Mouse (Mus musculus): Measurements from ENCODE around the gene Chrm1. TPM values are rescaled to one million over a fixed set of nuclear protein-coding genes. Genes with fewer than 3 reads are reported as not detected.
"Not testable (repeated sequence)": the region's sequence is repeated elsewhere in the genome, so short reads cannot be mapped to it uniquely, and the experiment has no call there.

Gene Chrm1
- total RNA-seq, 2 experiments from 2014 or later: 0.02 TPM; not detected in 1

DNA sequence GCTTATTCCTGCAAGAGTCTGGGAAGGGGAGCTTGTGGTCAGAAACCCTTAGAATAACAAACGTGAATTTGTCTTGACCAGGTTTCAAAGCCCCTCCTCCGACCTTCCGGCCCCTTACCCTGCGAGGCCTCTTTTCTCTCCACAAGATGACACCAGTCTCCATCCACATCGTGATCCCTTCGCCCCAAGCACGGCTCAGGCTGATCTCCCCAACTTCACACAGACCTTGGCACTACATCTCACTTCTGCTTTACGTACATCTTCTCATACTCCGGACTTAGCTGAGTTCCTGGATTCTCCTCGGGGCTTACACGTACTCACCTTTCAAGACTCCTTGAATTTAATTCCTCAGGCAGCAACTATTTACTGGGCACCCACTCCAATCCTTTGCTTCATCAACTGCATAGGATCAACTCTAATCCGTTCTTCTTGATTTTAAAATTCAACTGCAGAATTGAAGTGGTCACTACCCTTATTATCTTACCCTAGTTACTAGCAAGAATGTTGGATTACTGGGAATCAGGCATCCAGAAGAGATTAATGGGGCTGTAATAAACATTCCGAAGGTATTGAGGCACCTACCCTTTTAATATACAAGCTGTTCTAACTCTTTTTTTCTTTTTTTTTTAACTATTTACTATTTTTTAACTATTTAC, 50.5 kb downstream of the Chrm1 start:
- intact Hi-C loops (cut with DNase I; ENCODE audit: low total_unique reads): no loop called here
- DNase-seq: no peak

DNA sequence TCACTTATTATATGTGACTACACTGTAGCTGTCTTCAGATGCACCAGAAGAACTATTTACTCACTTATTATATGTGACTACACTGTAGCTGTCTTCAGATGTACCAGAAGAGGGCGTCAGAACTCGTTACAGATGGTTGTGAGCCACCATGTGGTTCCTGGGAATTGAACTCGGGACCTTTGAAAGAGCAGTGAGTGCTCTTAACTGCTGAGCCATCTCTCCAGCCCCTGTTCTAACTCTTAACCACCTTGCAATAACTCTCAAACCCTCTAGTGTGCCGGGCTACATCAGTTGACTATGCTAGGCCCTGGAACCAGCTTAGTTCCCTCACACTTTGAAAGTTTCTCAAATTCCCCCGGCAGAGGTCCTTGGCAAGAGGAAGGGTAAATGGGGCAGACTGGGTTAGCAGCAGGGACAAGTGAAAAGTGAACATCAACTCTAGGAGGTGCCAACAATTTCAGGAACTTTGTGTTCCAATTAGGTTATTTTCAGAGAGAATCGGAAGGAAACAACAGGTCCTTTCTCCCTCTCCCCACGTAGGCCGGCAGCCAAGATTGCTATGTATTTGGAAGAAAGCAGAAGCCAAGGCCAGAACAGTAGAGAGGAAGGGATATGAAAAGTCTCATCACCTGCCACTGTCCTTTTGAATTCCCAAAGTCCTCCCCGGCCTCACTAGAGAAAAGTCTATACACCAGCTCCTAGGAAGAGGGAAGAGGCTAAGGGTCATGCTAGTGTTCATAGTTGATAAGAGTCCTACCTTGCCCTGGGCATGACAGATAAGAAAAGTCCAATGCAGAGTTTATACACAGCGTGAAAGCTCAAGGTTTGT, 51.3 kb downstream of the Chrm1 start:
- DNase-seq: no peak
- intact Hi-C loops (cut with DNase I; ENCODE audit: low total_unique reads): no loop called here

- no peak for DNase-seq
- intact Hi-C loops (cut with DNase I; ENCODE audit: low total_unique reads): no loop called here
These were observed 52.5 kb downstream of the Chrm1 start for GRCm38 (mm10) chr19:8715868-8716766.

- intact Hi-C loops (cut with DNase I; ENCODE audit: low total_unique reads): no loop called here
These were observed 53.3 kb downstream of the Chrm1 start for GRCm38 (mm10) chr19:8716767-8717475.

DNA sequence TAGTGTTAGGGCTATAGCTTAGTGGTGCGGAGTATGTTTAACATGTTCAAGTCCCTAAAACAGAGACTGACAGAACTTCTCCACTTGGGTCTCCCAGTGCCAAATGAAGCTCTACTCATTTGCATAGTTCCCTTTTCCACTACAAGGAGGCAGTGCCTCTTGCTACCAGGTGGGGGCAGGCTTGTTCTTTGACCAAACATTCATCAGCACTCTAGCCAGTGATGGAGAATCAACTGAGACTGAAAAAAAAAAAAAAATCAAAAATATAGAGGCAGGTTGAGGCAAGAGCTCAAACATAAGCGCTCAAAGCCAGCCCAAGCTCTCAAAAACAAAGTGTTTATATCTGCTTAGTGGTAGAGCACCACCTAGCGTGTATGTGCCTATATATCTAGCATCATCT, 54.8 kb downstream of the Chrm1 start:
- peak; percentile 58 for DNase-seq
- intact Hi-C loops (cut with DNase I; ENCODE audit: low total_unique reads): no loop called here

More at GRCm38 (mm10) chr19:8716767-8717475, 53.3 kb downstream of the Chrm1 start:
- no peak for DNase-seq

- intact Hi-C loops (cut with DNase I; ENCODE audit: low total_unique reads); DNase-seq: not testable (repeated sequence)
These were observed 55.4 kb downstream of the Chrm1 start for GRCm38 (mm10) chr19:8719037-8719436.

- no peak for DNase-seq
- intact Hi-C loops (cut with DNase I; ENCODE audit: low total_unique reads): no loop called here
These were observed 57.8 kb downstream of the Chrm1 start for GRCm38 (mm10) chr19:8721378-8721777.

GRCm38 (mm10) chr19:8722021-8722420, 58.4 kb downstream of the Chrm1 start:
- no peak for DNase-seq
- intact Hi-C loops (cut with DNase I; ENCODE audit: low total_unique reads): no loop called here

- intact Hi-C loops (cut with DNase I; ENCODE audit: low total_unique reads): no loop called here
- no peak for DNase-seq
These were observed 58.9 kb downstream of the Chrm1 start for GRCm38 (mm10) chr19:8722559-8722906.

- intact Hi-C loops (cut with DNase I; ENCODE audit: low total_unique reads): no loop called here
- peak; percentile 95 for DNase-seq
These were observed 59.5 kb downstream of the Chrm1 start, which contains the start of gene Slc3a2 for GRCm38 (mm10) chr19:8722907-8723573. Gene Slc3a2, minus strand, starts transcription at chr19:8723369.

DNA sequence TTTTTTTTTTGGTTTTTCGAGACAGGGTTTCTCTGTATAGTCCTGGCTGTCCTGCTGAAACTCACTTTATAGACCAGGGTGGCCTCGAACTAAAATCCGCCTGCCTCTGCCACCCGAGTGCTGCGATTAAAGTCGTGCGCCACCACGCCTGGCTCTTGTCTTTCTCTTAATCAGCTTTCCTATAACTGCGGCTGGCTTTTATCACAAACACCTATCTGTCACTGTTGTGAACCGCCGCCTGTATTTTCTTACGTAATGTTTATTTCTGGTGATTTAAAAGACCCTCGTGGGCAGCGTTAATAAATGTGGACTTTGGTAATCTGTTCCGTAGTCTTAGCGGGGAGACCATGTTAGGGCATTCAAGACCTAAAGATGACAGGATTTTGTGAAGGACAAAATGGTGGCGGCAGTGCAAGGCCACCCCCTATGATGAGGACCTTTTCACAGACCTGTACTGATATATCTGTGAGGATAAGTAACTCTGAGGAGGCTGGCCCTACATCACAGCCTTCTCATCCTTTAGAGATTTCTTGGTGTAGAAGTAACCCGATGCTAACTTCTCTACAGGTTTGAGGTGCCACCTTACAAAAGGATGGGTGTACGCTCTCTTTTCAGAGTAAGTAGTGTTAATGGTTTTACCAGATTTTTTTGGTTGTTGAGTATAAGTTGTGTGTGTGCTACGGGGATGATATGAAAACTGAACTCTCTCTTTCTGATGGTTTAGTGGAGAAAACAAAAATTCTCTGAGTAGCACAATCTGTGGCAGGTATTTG, 60.2 kb downstream of the Chrm1 start:
- intact Hi-C loops (cut with DNase I; ENCODE audit: low total_unique reads): no loop called here
- DNase-seq: no peak

GRCm38 (mm10) chr19:8724392-8724791, 60.8 kb downstream of the Chrm1 start:
- DNase-seq: no peak
- intact Hi-C loops (cut with DNase I; ENCODE audit: low total_unique reads): no loop called here

GRCm38 (mm10) chr19:8725081-8725613, 61.6 kb downstream of the Chrm1 start:
- DNase-seq: no peak
- intact Hi-C loops (cut with DNase I; ENCODE audit: low total_unique reads): no loop called here

DNA sequence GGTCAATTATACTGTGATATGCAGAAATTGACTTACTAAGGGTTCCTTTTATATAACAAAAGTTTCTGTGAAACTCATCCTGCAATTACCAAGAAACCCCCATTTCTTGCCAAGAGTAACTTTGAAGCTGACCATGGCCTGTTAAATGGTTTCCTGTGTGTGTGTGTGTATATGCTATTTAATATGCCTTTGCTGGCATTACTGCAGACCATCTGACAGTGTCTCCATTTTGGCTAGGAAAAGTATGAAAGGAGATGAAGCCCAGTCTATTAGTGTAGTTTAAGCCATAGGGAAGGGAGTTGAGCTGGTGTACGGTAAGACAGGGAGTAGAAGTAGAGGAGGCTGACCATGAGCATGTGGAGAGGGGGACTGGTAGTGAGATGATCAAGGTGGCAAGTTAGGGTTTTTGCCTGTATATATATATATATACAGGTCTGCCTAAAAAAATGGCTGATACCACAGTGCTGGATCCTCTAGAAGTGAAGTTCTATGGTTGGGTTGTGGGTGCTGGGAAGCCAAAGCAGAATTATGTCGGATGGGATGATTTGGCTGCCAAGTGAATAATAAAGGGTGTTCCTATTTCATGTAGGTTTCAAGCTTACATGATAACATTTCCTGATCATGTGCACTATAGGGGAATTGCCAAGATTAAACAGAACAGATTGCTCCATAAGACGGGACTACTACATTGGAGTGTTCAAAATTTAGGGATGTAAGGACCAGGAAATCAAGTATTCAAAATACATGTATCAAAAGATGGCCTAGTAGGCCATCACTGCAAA, 63.2 kb downstream of the Chrm1 start:
- intact Hi-C loops (cut with DNase I; ENCODE audit: low total_unique reads): no loop called here
- no peak for DNase-seq

DNA sequence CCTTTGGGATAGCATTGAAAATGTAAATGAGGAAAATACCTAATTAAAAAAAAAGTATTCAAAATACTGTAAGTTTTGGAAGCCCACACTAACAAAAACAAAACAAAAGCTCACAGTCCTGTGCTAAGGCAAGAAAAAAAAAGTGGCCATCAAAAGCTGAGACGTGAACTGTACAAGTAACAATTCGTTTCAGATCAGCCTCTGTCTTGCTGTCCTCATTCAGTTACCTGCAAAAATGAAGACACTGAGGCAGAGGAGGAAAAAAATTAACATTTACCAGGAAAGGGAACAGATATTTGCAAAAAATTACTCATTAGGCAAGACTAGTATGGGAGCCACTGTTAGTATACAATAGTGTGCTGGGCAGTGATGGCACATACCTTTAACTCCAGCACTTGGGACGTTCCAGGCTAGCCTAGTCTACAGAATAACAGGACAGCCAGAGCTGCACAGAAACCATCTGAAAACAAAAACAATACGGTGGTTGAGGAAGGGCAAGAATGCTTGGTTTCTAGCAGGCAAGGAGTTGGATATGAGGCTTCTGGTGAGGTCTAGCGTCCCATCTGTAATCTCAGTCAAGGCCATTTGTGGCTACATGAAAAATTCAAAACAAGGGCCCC, 64.0 kb downstream of the Chrm1 start:
- intact Hi-C loops (cut with DNase I; ENCODE audit: low total_unique reads): no loop called here
- DNase-seq: no peak

DNA sequence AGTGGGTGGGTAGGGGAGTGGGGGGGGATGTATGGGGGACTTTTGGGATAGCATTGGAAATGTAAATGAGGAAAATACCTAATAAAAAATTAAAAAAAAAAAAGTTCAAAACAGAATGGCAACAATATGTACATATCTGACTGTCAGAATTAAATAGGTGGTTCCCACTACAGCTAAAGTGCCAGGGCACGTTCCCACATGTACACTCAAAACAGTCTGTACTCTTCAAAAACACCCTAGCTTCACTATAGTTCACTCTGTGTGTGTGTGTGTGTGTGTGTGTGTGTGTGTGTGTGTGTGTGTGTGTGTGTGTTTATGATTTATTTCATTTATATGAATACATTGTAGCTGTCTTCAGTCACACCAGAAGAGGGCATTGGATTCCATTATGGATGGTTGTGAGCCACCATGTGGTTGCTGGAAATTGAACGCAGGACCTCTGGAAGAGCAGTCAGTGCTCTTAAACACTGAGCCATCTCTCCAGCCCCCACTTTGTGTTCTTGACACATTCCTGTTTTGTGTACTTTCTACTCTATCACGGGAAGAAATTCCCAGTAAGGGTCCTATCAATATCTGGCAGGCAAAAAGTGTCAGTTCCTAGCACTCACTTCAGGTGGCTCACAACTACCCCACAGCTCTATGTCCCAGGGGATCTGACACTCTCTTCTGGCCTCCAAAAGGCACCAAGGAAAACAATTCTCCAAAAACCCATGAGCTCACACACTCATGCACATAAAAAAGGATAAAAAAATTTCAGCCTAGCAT, 64.9 kb downstream of the Chrm1 start:
- intact Hi-C loops (cut with DNase I; ENCODE audit: low total_unique reads); DNase-seq: not testable (repeated sequence)

All from gastrocnemius, postnatal 14 days (tissue).